Mouse (Mus musculus): Measurements from ENCODE around the gene Ap3b1.

Ap3b1 gene

GRCm38 (mm10) chr13:94595289-94595688 lies 236.5 kb downstream of the Ap3b1 start:
- DNase-seq (ENCODE audit: low read depth, low spot score) = no peak

- DNase-seq (ENCODE audit: low read depth, low spot score) = no peak
Observed at GRCm38 (mm10) chr13:94595701-94596361, 237.1 kb downstream of the Ap3b1 start.

GRCm38 (mm10) chr13:94596386-94597033 lies 237.8 kb downstream of the Ap3b1 start:
- no peak for DNase-seq (ENCODE audit: low read depth, low spot score)

GRCm38 (mm10) chr13:94599718-94600117 lies 241.0 kb downstream of the Ap3b1 start:
- no peak for DNase-seq (ENCODE audit: low read depth, low spot score)

- no peak for DNase-seq (ENCODE audit: low read depth, low spot score)
Observed at GRCm38 (mm10) chr13:94607035-94607860, 248.5 kb downstream of the Ap3b1 start.

- no peak for DNase-seq (ENCODE audit: low read depth, low spot score)
Observed at GRCm38 (mm10) chr13:94607861-94608223, 249.1 kb downstream of the Ap3b1 start.

- no peak for DNase-seq (ENCODE audit: low read depth, low spot score)
Observed at GRCm38 (mm10) chr13:94608420-94608831, 249.7 kb downstream of the Ap3b1 start.

- no peak for DNase-seq (ENCODE audit: low read depth, low spot score)
Observed at GRCm38 (mm10) chr13:94608947-94609346, 250.2 kb downstream of the Ap3b1 start.
